Mouse (Mus musculus) c-Kit-positive CD71-positive TER-119-positive erythroid progenitor cells, embryonic 14.5 days (primary cell): Measurements from ENCODE around the gene Soat2.
"Not testable (repeated sequence)": the region's sequence is repeated elsewhere in the genome, so short reads cannot be mapped to it uniquely, and the experiment has no call there.

Experiments
- DNase-seq: peaks from one replicate; pipeline ENCODE4 v3.0.0-alpha.2; 2013; ENCODE audit warnings: low spot score

The Soat2 gene

DNA sequence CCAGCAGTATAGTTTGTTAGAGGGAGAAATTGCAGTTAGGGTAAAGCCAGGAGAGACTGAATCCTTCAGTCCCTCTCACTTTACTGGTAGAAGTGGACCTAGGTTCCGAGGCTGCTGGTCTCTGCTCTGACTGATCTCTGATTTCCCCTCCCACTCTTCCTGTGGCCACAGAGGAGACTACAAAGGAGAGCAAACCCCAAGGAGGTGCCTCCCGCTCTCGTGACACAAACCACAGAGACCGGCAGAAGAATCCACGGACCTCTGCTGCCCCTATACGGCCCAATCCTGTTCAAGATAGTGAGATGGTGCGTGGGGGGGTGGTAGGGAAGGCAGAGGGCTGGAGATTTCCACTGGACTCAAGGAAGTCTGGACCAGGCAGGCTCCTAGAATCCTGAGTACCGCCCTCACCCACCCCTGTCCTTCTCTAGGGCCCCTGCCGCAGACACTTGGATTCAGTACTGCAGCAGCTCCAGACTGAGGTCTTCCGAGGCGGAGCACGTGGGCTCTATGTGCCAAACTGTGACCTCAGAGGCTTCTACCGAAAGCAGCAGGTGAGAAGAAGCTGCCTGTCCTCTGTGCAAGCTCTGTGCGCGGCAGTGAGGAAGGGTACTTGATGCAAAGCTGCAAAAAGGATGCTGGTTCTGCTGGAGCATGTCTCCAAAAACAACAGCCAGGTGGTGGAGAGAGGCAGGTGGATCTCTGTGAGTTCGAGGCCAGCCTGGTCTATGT is 2.5 kb upstream of the Soat2 start:
- DNase-seq, result no peak

DNA sequence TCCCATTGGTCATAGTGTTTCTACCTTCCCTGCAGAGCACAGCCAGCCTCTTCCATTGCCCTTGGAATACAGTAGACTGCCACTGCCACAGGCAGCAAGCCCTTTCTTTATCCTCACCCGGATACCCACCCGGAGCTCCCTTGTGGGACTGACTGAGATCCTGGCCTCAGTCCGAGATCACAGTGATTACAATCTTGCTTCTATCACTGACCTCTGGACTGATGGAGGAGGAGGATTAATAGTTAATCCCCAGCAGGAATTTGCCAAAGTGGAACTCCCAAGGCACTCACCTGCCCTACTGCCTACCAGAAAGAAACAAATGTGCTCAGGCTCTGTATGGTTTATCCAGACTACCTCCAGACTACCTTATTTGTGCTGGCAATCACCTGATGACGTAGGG is 765 bp upstream of the Soat2 start:
- DNase-seq, result no peak

DNA sequence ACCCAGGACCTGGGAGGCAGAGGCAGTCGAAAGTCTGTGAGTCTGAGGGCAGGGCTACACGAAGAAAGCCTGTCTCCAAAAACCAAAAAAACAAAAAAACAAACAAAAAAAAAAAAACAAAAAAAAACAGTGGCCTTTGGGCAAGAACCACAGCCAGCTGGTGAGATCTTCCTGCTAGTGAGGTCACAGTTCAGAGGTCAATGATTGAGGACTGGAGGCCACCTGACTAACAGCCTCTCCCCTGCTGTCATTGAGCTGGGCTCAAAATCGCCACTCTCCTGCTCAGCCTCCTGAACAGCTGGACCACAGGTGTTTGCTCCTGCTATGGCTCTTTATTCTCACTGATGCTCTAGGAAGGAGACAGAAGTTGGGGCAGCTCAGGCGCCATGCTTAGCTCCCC is 2.3 kb downstream of the Soat2 start:
- no peak for DNase-seq

DNA sequence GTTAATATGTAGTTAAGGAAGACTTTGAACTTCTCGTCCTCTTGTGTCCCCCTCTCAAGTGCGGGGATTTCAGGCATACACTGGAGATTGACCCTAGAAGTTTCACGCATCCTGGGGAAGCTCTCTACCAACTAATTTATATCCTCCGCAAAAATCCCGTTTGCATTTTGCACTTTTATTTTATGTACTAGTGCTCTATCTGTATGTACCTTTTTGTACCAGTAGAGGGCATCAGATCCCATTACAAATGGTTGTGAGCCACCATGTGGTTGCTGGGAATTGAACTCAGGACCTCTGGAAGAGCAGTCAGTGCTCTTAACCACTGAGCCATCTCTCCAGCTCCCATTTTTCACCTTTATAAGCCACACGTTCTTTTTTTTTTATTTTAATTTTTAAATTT is 4.7 kb downstream of the Soat2 start:
- not testable (repeated sequence) for DNase-seq

DNA sequence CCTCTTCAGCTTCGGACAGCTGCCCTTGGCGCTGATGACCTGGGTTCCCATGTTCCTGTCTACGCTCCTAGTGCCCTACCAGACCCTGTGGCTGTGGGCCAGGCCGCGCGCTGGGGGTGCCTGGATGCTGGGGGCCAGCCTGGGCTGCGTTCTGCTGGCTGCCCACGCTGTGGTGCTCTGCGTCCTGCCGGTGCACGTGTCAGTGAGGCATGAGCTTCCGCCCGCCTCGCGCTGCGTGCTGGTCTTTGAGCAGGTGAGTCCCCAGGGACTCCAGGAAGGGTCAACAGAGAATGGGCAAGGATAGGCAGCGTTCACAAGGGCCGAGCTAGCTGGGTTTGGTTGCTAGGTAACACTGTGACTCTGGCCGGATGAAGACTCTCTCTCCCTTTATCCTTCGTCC is 6.5 kb downstream of the Soat2 start:
- DNase-seq, result no peak

DNA sequence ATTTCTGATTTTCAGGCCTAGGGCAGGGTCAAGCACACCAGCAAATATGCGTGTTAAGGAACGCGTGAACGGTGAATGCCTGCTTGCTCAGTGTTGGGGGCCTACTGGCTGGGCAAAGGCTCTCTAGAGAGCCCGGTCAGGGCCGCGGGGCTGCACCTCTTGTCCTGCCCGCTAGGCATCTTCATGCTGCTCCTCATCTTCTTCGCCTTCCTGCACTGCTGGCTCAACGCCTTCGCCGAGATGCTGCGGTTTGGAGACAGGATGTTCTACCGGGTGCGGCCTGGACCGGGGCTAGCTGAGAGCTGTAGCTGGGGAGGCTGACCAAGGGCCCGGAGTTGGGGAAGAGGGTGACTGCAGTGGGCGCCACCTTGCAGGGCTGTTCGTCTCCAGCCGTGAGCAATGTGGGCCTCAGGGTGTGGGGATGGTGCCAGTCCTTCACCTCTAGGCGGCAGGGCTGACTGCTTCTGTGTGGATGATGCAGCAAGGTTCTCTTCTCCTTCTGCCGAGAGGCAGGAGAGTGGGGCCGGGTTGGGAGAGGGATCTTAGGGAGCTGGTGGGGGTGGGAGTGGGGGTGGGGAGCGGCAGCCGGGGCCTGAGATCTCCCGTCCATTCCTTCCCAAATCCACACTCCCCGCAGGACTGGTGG is 10.2 kb downstream of the Soat2 start:
- DNase-seq, result no peak

DNA sequence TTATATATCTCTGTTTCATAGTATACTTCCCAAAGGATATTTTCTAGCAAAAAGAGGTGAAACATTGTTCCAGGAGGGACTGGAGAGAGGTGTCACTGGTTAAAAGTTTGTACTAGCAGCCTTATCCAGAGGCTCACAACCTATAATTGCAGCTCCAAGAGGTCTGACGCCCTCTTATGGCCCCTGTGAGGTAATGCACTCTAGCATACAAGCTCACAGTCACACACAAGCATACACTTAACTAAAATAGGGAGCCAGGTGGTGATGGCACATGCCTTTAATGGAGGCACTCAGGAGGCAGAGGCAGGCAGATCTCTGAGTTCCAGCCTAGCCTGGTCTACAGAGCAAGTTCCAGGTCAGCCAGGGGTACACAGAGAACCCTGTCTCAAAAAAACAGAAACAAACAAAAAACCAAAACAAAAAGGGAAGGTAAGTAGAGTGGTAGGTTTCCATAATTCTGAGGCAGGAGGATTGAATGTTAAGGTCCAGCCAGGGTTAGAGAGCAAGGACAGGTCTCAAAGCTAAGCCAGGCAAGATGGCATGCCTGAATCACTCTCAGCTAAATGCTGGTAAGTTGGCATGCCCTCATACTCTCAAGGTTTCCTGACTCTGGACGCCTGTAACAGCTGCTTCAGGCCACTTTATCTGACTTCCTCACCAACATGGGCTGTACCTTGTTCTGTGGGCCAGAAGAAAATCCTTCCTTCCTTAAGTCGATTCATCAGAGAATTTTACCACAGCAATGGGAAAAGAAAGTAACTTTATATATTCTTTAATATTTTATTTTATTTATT is 13.8 kb downstream of the Soat2 start:
- DNase-seq, result no peak

DNA sequence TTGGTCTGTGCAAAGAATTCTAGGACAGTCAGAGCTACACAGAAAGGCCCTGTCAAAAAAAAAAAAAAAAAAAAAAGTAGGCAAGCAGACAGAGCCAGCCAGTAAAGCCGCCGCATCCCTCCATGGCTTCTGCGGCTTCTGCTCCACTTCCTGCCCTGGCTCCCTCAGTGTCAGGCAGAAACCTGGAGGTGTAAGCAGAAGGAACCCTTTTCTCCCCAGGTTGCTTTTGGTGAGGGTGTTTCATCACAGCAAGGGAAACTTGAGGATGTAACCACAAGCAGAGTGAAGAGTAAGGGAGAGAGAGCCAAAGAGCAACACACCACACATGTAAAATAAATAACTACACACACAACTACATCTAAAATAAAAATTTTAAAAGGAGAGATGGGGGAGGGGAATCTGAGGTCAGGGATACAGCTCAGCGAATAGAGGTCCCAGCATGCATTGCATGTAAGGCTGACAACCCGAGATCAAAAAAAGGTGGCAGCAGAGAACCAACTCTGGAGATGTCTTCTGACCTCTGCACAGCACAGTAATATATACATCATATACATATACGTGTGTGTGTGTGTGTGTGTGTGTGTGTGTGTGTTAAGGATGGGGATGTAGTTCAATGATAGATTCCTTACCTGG is 15.3 kb downstream of the Soat2 start:
- no peak for DNase-seq

DNA sequence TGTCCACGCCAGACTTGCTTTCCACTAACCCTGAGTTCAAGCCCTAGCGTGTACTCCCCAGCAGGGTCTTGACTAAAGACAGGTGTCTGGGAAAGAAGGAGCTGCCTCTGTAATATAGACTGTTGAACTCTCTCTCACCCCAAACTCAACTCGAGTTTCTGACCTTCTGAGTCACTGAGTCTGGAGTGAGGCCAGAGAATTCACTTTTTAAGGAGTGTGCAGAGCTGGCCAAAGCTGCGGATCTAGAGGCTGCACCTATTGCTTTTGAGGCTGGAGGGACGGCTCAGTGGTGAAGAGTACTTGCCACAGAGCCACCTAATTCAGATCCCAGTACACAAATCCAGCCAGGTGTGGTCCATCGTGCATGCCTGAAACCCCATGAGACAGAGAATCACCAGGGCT is 17.3 kb downstream of the Soat2 start:
- no peak for DNase-seq

DNA sequence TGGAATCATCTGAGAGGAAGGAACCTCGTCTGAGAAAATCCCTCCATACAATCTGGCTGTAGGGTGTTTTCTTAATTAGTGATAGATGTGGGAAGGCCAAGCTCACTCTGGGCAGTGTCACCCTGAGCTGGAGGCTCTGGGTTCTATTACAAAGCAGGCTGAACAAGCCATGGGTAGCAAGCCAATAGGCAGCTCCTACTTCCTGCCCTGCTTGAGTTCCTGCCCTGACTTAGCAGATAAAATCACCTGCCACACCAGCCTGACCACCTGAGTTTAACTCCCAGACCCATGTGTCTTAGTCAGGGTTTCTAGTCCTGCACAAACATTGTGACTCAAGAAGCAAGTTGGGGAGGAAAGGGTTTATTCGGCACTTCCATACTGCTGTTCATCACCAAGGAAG is 18.7 kb downstream of the Soat2 start:
- no peak for DNase-seq

DNA sequence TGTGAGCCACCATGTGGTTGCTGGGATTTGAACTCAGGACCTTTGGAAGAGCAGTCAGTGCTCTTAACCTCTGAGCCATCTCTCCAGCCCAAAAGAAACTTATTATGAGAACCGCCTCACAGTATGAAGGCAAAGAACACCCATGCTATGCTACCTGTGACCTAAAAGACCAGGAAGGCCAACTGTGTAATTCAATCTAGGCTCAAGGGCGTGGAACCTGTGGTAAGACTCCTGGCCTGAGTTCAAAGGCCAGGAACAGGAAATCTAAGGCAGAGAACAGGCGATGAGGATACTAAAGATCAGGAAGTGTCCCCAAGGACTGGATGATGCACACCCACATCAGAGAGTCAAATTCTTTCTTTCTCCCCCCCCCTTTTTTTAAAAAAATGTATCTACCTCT is 23.3 kb downstream of the Soat2 start:
- no peak for DNase-seq

DNA sequence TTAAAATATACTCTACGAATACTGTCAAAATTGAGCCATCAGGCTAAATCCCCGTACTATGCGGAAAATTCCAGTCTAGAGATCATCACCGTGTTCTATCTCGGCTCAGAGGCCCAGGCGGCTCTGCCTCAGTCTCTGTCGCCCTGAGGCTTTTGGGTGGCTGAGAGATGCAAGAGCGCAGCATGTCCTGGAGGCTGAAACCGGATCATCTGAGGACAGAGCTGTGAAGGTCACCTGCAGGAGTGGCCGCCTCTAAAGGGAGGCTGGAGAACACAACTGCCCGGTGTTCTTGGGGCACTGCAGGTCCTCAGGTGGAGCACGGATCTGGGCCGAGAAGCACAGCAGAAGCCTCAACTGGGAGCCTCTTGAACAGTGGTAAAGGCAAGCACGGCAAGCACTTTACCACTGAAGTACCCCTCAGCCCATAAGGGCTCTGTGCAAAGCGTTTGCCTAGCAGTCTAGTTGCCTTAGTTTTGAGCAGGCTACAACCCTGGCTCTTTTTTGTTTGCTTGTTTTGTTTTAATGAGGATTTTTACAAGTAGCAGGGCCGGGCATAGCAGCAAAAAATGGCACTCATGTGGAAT is 25.5 kb downstream of the Soat2 start:
- DNase-seq, result no peak

DNA sequence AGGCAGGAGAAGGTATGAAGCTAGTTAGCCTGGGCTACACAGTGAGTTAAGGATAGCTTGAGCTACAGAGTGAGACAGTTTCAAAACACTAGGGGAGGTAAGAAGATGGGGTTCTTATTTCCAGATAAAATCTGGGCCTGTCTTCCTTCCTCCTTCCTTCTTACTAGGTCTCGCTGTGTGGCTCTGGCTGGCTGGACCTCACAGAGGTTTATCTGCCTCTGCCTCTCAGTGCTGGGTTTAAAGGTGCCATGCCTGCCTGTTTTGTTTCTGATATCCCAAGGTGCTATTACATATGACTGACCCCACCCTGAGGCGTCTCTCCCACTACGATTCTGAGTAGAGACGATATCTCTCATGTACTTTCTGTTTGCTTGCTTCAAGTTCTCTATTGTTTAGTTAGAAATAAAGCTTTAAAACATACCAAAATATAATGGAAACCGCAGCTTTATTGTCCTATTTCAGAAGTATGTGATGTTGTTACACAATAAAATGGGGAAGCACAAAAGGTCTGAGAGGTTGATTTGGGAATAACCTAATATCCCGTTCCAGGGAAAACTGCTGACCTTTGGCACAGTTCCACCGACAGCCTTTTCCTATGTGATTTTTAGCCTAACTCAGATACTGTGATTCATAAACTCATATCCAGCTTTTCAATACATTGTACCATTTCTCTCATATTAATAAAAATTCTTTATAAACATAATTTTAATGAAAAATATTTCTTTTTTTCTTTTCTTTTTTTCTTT is 26.4 kb downstream of the Soat2 start:
- peak; percentile 29 for DNase-seq

DNA sequence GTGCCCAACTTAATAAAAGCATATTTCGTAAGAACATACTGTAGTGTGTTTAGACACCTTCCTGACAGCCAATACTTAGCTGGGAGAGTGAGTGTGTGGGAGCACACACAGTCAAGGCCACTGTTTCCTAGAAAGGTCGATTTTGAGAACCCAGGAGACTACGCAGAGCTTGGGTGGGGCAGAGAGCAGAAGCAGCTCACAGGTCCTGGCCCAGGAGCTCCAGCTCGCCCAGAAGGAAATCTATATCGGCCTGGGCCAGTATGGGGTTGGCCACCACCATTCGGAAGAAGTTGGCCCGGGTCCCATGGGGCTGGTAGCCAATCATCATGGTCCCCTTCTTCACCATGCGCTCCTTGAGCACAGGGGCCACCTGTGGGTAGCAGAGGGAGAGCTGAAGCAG is 27.1 kb downstream of the Soat2 start:
- DNase-seq, result no peak

DNA sequence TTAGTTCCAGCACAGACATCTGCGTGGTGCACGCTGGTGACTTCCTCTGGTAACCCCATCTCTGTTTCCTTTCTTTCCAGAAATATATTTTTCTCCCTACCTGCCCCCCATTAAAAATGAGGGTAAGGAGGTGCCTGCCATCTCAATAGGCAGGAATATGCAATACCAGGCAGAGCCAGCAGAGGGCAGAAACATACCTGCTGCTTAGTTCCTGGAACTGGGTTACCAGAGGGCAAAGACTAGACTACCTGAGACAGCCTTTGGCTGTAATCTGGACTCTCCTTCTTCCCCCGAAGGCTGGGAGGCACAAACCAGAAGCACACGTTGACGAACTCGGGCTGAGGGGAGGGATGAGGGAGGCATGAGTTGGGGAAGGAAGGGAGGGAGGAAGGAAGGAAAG is 28.0 kb downstream of the Soat2 start:
- DNase-seq, result peak; percentile 75

DNA sequence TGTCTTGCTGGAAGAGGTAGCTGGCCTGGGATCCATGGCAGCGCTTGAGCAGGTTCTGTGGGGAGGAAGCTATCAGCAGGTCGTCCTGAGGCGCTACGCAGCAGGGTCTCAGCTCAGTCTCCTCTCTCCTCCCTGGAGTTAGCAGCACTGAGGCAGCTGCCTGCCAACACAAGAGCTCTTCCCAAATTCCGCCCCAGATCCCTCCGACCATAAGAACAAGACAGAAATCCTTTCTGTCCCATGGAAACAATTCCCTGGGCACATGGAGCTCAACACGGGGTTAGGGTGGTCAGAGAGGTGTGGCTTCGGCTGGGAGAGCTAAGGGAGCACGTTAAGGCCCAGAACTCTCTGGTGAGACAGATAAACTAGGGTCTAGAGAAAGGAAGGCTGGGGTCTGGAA is 28.8 kb downstream of the Soat2 start:
- DNase-seq, result no peak

DNA sequence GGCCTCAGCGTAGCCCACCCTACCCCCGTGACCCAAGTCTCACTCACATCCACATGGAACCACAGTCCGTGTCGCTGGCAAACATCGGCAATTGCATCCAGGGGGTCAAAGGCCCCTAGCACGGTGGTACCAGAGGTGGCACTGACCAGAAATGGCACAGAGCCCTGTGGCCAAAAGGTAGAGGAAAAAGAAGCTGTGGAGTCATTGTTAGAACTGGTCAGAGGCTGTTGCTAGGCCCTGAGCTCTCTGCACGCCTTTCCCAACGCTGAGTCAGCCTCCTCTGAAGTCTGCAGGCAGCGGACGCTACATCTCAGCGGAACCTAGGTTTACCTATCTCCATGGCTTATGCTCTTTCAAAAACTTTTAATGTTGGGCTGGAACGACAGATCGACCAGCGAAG is 29.6 kb downstream of the Soat2 start:
- DNase-seq, result no peak

DNA sequence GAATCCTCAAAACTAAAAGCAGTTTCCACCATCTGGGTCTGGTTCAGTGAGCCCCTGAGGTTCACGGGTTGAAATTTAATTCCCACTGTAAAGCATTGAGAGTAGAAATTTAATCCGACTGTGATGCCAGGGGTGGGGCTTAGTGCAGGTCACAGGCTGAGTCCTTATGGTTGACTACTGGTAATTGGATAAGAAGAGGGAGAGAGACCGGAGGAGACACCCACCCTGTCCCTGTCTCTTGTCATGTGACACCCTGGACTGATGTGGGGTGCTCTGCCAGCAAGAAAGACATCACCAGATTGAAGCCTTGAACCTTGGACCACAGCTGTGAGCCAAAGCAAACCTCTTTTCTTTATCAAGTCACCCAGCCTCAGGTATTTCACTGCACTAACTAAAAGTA is 32.8 kb downstream of the Soat2 start:
- DNase-seq, result no peak

DNA sequence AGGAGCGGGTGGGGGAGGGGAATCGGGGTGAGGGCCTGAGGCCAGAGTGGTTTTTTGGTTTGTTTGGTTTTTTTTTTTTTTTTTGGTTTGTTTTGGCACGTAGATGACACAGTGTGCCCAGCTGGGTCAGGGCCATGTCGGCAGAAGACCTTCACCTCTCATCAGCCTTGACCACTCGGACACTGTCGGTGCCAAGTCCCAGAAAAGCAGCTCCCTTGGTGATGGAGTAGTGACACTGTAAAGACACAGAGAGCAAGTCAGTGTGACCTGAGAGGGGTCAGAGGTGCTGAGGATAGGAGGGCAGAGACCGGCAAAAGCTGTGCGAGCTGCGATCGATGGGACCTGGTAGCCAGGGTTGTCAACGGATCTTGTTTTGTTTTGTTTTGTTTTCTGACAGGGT is 35.9 kb downstream of the Soat2 start:
- DNase-seq, result no peak

DNA sequence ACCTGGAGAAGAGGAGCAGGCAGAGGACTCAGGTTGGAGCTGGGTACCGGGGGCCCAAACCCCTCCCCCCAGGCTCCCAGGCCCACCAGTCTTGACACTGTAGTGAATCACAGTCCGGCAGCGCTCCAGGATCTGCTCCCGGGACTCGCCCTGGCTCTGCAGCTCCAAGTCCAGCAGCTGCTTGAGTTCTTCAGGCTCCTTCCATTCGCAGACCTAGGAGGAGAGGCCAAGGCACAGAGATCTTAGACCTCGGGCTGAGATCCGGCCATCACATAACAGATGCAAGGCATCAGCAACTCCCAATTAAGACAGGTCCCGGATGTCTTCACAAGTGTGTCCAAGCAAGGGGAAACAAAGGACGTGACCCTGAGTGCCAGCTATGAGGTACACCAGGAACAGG is 37.8 kb downstream of the Soat2 start:
- DNase-seq, result no peak

DNA sequence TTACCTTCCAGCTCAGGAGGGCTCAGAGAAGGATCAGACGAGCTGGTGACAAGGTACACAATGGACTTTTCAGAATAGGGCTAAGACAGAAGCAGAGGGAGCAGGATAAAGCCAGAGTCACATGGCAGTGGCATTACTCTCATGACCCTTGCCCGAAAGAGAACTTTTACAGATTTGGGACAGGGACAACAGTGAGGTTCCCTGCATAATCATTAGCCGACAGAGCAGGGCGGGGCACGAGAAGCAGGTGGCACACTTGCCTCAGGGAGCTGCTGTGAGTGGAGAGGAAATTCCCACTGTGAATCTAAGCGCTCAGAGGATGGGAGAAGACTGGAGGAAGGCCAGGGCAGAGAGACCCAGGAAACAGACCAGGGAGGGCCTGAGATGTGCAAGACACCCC is 38.6 kb downstream of the Soat2 start:
- DNase-seq, result no peak

DNA sequence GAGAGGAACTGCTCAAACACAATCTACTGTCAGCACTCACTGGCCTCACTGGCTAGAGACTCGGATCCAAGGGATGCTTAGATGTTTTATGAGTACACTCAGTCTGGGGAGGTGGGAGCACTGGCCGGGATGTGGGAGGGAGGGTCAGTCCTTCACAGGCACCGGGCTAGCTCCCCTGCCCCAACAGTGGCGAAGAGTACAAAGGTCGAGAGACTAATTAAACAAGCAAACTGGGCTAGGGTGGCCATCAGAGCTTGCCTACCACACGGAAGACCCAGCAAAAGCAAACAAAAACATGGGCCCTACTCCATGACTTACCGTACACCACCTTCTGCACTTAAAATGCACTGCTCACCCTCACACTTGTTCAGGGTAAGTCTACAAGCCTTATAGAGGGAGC is 41.4 kb downstream of the Soat2 start:
- DNase-seq, result no peak
